Mouse (Mus musculus): ENCODE results near the gene Rab27a. TPM values are rescaled to one million over a fixed set of nuclear protein-coding genes. Genes with fewer than 3 reads are reported as not detected.

The Rab27a gene
- polyA plus RNA-seq, 1 experiment from 2014 or later: 1.6 TPM

DNA sequence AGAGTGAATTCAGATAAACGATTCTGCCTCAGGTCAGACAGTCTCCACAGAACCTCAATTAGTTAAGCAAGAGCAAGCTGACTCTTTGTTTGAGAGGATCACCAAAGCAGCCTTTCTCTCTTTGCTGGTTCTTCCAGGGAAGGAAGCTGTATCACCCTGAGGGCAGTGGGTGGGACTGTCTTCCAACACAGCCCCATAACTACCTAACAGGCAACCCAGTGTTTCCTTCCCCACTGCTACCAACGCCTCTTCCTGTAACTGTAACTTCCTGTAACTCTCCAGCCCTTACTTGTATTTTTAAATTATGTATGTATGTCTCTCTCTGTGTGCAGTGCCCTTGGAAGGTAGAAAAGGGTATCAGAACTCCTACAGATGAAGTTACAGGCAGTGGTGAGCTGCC, 82.8 kb downstream of the Rab27a start:
- H3K9ac ChIP-seq (ENCODE audit: low read depth, low read length): no peak overlapping the region
- no peaks in the 10 kb centered on the region for H3K4me1 ChIP-seq (ENCODE audit: control insufficient read depth, insufficient read depth, low read length)
- no peaks in the 10 kb centered on the region for H3K27me3 ChIP-seq (ENCODE audit: control insufficient read depth, insufficient read depth, low read length)
- no peak overlapping the region for H3K27ac ChIP-seq (ENCODE audit: low read depth, low read length)
- no peak overlapping the region for H3K4me2 ChIP-seq
- no peak overlapping the region for H3K4me3 ChIP-seq (ENCODE audit: low read depth, low read length)
- peaks cover 20% of the 10 kb centered on the region for H3K36me3 ChIP-seq (ENCODE audit: control insufficient read depth, insufficient read depth, low read length)
- 83% methylated on average over 2 of the region's 2 CpGs for WGBS (ENCODE audit: insufficient replicate concordance)
- no peak for ATAC-seq (replicated peaks; ENCODE audit: insufficient number of reproducible peaks, low FRiP score, low TSS enrichment)
- H3K9me3 ChIP-seq (replicated peaks; ENCODE audit: control insufficient read depth, low read length): no peaks in the 10 kb centered on the region

GRCm38 (mm10) chr9:73129875-73130274, 85.2 kb downstream of the Rab27a start:
- H3K36me3 ChIP-seq (ENCODE audit: control insufficient read depth, insufficient read depth, low read length): peaks cover 17% of the 10 kb centered on the region
- H3K27ac ChIP-seq (ENCODE audit: low read depth, low read length): no peak overlapping the region
- no peaks in the 10 kb centered on the region for H3K27me3 ChIP-seq (ENCODE audit: control insufficient read depth, insufficient read depth, low read length)
- no peak for ATAC-seq (replicated peaks; ENCODE audit: insufficient number of reproducible peaks, low FRiP score, low TSS enrichment)
- 74% methylated on average over 8 of the region's 8 CpGs for WGBS (ENCODE audit: insufficient replicate concordance)
- H3K4me3 ChIP-seq (ENCODE audit: low read depth, low read length): no peak overlapping the region
- no peaks in the 10 kb centered on the region for H3K9me3 ChIP-seq (replicated peaks; ENCODE audit: control insufficient read depth, low read length)
- no peak overlapping the region for H3K9ac ChIP-seq (ENCODE audit: low read depth, low read length)
- H3K4me1 ChIP-seq (ENCODE audit: control insufficient read depth, insufficient read depth, low read length): no peaks in the 10 kb centered on the region
- no peak overlapping the region for H3K4me2 ChIP-seq

GRCm38 (mm10) chr9:73130529-73130928, 85.9 kb downstream of the Rab27a start:
- no peaks in the 10 kb centered on the region for H3K4me1 ChIP-seq (ENCODE audit: control insufficient read depth, insufficient read depth, low read length)
- H3K9ac ChIP-seq (ENCODE audit: low read depth, low read length): no peak overlapping the region
- no peak for ATAC-seq (replicated peaks; ENCODE audit: insufficient number of reproducible peaks, low FRiP score, low TSS enrichment)
- WGBS (ENCODE audit: insufficient replicate concordance): 81% methylated on average over 4 of the region's 4 CpGs
- H3K4me3 ChIP-seq (ENCODE audit: low read depth, low read length): no peak overlapping the region
- H3K27me3 ChIP-seq (ENCODE audit: control insufficient read depth, insufficient read depth, low read length): no peaks in the 10 kb centered on the region
- no peak overlapping the region for H3K4me2 ChIP-seq
- H3K9me3 ChIP-seq (replicated peaks; ENCODE audit: control insufficient read depth, low read length): no peaks in the 10 kb centered on the region
- no peak overlapping the region for H3K27ac ChIP-seq (ENCODE audit: low read depth, low read length)
- peaks cover 14% of the 10 kb centered on the region for H3K36me3 ChIP-seq (ENCODE audit: control insufficient read depth, insufficient read depth, low read length)

- Histone ChIP-seq H3K27me3 (ENCODE audit: control insufficient read depth, insufficient read depth, low read length) (no peaks in the 10 kb centered on the region), H3K9me3 (replicated peaks; ENCODE audit: control insufficient read depth, low read length) (no peaks in the 10 kb centered on the region), H3K36me3 (ENCODE audit: control insufficient read depth, insufficient read depth, low read length) (no peaks in the 10 kb centered on the region), H3K4me3 (ENCODE audit: low read depth, low read length) (no peak overlapping the region), H3K27ac (ENCODE audit: low read depth, low read length) (no peak overlapping the region), H3K4me1 (ENCODE audit: control insufficient read depth, insufficient read depth, low read length) (no peaks in the 10 kb centered on the region), H3K4me2 (no peak overlapping the region), H3K9ac (ENCODE audit: low read depth, low read length) (no peak overlapping the region)
- no peak for ATAC-seq (replicated peaks; ENCODE audit: insufficient number of reproducible peaks, low FRiP score, low TSS enrichment)
- 62% methylated on average over 11 of the region's 11 CpGs for WGBS (ENCODE audit: insufficient replicate concordance)
Measured at GRCm38 (mm10) chr9:73137341-73137886, 92.8 kb downstream of the Rab27a start.

Small RNAs within 50 kb of the gene (microRNA-seq; reads per million reads assigned to microRNA genes)
- not detected for gene Gm27353 (ENCODE audit: borderline number of aligned reads)

Other genes with a start within 250 kb of the Rab27a start
- 3.2 and 4.3 TPM in 2 replicates for gene Prtg, start 238.0 kb upstream of the Rab27a start, polyA plus RNA-seq (2014; fragmentation: Nextera tagmentation; extraction: Ambion mirVana)
- 2.0 and 2.9 TPM in 2 replicates for gene Pygo1, start 119.2 kb upstream of the Rab27a start, polyA plus RNA-seq (2014; fragmentation: Nextera tagmentation; extraction: Ambion mirVana)
- gene Dyx1c1, start 86.1 kb upstream of the Rab27a start, polyA plus RNA-seq (2014; fragmentation: Nextera tagmentation; extraction: Ambion mirVana): 0.50 and 1.2 TPM in 2 replicates
- gene Gm44503, start 86.0 kb upstream of the Rab27a start, polyA plus RNA-seq (2014; fragmentation: Nextera tagmentation; extraction: Ambion mirVana): not detected in 2 replicates
- 13.3 and 13.5 TPM in 2 replicates for gene Ccpg1os, start 59.5 kb upstream of the Rab27a start, polyA plus RNA-seq (2014; fragmentation: Nextera tagmentation; extraction: Ambion mirVana)
- 17.4 and 28.7 TPM in 2 replicates for gene Ccpg1, start 59.4 kb upstream of the Rab27a start, polyA plus RNA-seq (2014; fragmentation: Nextera tagmentation; extraction: Ambion mirVana)
- gene Pigb, start 4.5 kb upstream of the Rab27a start, polyA plus RNA-seq (2014; fragmentation: Nextera tagmentation; extraction: Ambion mirVana): 10.7 and 11.3 TPM in 2 replicates
- not detected in 2 replicates for gene Khdc3, start 57.0 kb downstream of the Rab27a start, polyA plus RNA-seq (2014; fragmentation: Nextera tagmentation; extraction: Ambion mirVana)
- not detected in 2 replicates for gene Gm20509, start 57.6 kb downstream of the Rab27a start, polyA plus RNA-seq (2014; fragmentation: Nextera tagmentation; extraction: Ambion mirVana)
- gene Rsl24d1, start 68.6 kb downstream of the Rab27a start, polyA plus RNA-seq (2014; fragmentation: Nextera tagmentation; extraction: Ambion mirVana): 102 and 110 TPM in 2 replicates

All from heart, embryonic 11.5 days (tissue).